Mouse (Mus musculus) lung, adult 2 months (tissue): ENCODE data around the gene Gm21970.

ENCODE experiments used
- CTCF ChIP-seq: fragments of 200-500 bp; IDR thresholded peaks from 2 replicates; pipeline ENCODE4 v1.5.1; 2011; ENCODE audit warnings: mild to moderate bottlenecking, low read length, control low read depth; ENCODE audit not compliant: insufficient read depth
- POLR2A ChIP-seq: fragments of 200-500 bp; IDR thresholded peaks from 2 replicates; pipeline ENCODE4 v1.6.1; 2011; ENCODE audit warnings: low read depth, mild to moderate bottlenecking, control low read depth, low read length, borderline replicate concordance; ENCODE audit errors: extremely low read depth

GRCm38 (mm10) chr16:91438081-91438480 lies 46.6 kb downstream of the Gm21970 start:
- TF ChIP-seq CTCF = no peak
- TF ChIP-seq POLR2A = no peak
